Mouse (Mus musculus): Measurements from ENCODE around the gene Psmd8.

Gene Psmd8

DNA sequence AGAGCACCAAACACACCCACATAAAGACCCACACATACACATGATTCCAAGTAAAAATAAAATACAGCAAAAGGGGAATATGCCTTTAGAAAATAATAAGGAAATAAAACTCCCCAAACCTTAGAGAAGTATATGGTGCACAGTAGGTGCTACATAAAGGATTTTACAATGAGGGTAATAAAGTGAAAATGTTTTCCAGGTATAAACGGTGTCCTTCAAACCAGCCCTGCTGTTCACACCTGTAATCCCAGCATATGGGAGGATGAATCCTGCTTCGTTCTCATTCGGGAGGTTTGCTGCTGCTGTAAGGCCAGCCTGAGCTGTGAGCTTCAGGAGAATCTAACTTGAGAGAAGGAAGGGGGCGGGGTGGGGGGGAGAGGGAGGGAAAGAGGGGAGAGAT lies 46.3 kb downstream of the Psmd8 start:
- no peak for DNase-seq

DNA sequence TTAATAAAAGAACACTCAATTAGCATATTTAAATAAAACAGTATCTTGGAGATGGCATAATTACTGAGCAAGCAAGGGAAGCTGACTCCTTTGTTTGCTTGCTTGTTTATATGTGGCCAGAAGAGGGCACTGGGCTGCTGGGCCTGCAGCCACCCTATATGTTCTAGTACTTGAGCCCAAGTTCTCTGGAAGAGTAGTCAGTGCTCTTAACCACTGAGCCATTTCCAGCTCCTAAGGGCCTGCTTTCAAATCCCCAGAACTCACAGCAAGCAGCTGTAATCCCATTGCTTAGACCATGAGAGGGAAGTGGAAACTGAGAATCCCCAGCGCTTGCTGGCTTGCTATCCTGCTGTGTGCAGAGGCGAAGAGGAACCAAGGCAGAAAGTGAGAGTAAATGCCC lies 51.8 kb downstream of the Psmd8 start:
- DNase-seq, result peak; percentile 44

DNA sequence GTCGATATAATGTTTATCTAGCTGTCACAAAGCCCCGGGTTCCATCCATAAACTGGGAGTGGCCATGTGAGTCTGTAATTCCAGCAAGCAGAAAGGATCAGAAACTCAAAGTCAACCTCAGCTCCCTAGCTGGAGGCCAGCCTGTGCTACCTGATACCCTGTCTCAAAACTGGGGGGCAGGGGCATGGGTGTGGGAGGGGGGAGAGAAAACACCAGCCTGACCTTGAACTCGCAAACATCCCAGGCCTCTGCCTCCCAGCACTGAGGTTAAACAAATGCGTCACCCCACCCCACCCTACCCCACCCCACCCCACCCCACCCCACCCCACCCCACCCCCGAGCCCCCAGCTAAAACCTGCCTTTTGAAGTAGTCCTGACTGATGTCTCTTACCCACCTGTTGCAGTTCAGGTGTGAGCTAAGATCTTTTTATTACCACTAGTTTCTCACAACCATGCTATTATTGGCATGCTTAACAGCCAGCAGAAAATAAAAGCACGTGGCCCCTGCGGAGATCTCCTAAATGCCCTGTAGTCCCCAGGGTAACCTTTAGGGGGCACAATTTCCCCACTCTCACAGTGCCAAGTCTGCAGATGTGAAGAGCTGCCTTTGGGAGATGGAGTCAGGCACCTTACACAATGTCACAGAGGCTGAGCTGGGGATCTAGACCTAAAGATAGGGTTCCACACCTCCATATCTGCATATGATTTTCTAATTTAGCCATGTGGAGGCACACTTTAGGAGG lies 54.2 kb downstream of the Psmd8 start:
- peak; percentile 72 for DNase-seq

DNA sequence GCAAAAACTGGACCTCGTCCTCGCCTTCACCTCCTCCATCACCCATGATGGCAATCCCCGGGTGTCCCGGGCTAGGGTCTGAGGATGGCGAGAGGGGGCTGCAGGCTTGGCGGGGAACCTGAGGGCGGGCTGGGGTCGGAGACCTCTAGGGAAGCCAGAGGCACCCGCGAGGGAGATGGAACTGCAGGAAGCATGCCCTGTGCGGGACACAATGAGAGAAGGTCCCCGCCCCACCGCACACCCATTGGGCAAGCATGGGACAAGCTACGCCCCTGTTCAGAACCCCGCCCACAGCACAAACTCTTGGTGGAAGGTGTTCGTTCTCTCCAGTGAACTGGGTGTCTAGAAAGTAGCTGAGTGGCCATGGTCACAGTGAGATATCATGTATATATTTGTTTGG lies 55.5 kb downstream of the Psmd8 start, which contains the start of gene Ryr1:
Ryr1 (minus strand) TSS at position 210 of the 400 bp plus-strand sequence.
- DNase-seq, result peak; percentile 82
